Mouse (Mus musculus) Muller cell, postnatal 12 days (primary cell): ENCODE measurements around the gene Noc2l.

Experiments used
- DNase-seq: peaks from one replicate; pipeline ENCODE4 v3.0.0-alpha.2; 2015; ENCODE audit errors: inconsistent ontology term

Gene Noc2l

DNA sequence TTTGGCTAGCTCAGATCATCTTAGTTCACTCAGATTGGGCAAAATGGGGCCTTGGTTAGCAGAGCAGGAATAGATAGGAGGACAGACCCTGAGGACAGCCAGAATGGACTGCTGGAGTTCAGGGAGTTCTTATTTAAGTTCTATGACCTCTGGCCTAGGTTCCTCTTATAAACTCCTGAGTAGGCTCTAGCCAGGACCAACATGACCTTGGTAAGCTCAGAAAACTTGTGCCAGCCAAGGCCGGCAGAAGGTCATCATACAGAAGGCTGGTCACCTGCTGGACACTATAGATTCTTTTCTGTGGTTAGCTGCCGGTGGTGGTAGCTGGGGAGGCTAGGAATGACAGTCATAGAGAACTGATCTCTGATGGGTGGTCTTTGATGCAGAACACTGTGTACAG, 19.6 kb upstream of the Noc2l start:
- DNase-seq: no peak

DNA sequence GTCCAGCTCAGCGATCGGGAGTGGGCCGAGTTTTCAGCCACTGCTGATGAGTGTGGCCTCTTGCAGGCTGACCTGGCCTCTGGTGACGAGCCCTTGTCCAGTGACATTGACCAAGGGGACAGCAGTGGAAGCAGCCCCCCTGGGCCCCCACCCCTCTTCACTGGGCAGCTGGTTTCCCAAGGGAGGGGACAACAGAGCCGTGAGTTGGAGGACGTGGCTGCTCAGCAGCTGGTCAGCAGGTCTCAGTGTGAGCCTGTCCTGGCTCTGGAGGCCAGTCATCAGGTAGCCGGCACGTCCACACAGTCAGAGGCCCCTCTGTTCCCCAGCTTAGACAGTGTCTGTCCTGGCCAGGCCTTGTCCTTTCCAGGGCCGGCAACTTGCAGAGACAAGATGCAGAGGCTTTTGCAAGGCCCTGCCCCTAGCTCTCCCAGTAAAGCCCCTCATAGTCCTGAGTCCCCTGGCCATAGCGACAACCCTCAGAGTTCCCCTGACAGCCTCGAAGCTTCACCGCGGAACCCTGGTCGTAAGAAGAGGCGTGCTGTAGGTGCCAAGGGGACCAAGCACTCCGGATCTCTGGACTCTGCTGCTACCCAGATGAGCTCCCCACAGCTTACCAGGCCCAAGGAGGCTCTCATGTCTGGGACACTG, 18.7 kb upstream of the Noc2l start:
- no peak for DNase-seq

GRCm38 (mm10) chr4:156217838-156218237, 18.0 kb upstream of the Noc2l start:
- no peak for DNase-seq

DNA sequence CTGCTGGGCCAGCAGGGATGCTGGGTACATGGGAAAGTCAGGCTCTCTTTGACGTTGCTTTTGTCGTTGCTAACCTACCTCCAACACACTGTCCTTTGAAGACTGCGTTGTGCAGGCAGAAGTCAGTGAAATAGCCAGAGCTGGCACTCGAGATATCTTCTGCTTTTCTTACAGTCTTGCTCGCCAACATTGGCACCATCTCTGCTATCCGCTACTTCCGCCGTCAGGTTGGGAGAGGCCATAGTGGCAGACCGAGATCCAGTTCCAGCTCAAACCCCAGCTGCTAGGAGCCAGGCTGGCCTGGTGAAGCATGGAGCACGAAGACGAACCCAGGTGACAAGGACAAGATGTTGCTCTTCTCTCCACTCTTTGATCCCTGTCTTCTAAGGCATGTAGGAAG, 15.9 kb upstream of the Noc2l start:
- no peak for DNase-seq

GRCm38 (mm10) chr4:156224276-156224675, 11.5 kb upstream of the Noc2l start:
- DNase-seq: no peak

DNA sequence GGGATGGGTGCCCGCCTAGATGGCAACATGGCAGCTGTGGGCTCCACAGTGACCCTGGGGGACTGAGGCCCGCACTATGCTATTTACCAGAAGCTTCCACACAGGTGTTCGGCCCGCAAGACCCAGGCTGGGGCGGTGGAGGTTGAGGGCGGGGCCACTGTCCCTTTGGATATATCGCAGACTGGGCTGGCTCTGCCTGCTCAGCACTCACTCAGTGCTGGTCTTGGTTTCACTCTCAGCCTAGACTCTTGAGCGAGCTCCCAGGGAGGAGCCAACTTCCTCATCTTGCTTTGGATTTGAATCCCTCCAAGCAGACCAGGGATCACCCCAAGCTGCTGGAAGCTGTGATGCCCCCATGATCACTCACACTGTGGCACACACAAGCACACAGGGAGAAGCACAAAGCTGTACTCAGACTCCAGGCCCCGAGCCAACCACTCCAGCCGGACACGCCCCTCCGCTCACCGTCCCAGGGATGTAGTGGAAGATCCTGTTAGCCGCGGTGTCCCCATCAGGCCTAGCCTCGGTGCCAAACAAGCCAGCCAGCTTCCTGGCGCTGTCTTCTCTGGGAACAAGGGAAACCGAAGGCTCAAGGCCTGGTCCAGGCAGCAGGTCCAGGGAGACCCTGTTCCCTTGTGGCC, 7.9 kb upstream of the Noc2l start:
- DNase-seq: peak; percentile 40

- DNase-seq: peak; percentile 31
Measured at GRCm38 (mm10) chr4:156228393-156229024, 7.3 kb upstream of the Noc2l start.

GRCm38 (mm10) chr4:156234021-156234501, 1.7 kb upstream of the Noc2l start:
- peak; percentile 30 for DNase-seq

DNA sequence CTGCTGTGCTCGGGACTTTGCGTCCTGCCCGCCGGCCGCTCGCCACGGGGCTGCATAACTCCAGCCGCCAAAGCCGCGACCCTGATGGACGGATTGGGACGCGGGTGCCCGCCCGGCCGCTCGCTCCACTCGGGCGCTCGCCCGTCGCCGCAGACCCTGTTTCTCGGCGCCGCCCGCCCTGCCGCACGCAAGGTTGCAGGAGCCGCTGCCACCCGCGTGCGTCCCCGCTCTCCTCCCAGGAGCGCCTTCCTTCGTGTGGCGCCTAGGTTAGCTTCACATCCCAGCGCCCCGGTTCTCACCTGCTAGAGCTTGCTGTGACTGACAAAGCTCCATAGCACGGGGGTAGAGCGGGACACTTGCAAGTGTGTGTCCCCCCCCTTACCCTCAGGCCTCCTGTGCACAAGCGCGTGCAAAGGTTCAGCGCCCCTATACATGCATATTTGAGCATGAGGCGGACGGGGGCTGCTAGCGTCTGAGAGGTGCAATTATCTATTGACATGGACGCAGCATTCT, 1.1 kb upstream of the Noc2l start, which contains the start of gene Plekhn1:
Plekhn1 (minus strand) TSS at position 157 of the 513 bp plus-strand sequence.
- DNase-seq: peak; percentile 80

- no peak for DNase-seq
Measured at GRCm38 (mm10) chr4:156235360-156235770, 445 bp upstream of the Noc2l start.

- peak; percentile 19 for DNase-seq
Measured at GRCm38 (mm10) chr4:156236651-156237447, 1.0 kb downstream of the Noc2l start.

- DNase-seq: no peak
Measured at GRCm38 (mm10) chr4:156249567-156249966, 13.8 kb downstream of the Noc2l start.

DNA sequence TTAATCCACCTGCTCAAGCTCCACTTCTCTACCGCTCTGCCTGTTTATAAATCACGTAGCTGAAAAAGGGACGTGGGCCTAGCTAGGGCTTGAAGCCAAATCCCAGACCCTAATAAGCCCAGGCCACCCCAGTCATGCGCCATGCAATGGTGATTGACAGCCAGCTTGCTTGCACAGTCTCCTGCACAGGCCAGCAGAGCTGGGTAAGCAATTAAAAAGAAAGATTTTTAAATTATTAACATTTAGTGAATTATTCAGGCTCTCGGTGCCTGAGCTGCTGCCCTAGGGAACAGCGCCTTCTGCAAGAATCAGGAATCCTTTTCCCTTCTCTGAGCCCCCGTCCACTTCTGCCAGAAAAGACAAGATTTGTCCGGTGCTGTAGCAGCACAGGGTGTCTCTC, 15.3 kb downstream of the Noc2l start:
- no peak for DNase-seq

- no peak for DNase-seq
Measured at GRCm38 (mm10) chr4:156252140-156252539, 16.3 kb downstream of the Noc2l start.

DNA sequence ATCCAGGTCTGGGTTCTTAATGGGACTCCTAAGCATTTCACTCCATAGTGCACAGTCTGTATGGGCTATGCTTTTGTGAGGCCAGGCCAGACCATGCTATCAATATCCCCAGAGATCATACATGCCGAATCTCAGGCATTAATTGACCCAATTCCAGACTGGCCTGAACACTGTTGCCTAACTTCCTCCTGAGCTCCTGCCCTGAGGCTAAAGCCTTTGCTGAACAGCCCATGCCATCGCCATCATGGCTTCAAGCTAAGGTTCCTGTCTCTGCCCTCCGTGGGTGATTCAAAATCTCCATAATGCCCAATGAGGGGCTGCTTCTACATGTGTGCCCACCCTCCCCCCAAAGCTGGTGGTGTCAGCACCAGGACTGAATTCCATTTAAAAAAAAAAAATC, 16.8 kb downstream of the Noc2l start:
- no peak for DNase-seq

- no peak for DNase-seq
Measured at GRCm38 (mm10) chr4:156253043-156253442, 17.2 kb downstream of the Noc2l start.

GRCm38 (mm10) chr4:156254361-156255077, 18.7 kb downstream of the Noc2l start:
- no peak for DNase-seq

GRCm38 (mm10) chr4:156255078-156255839, 19.4 kb downstream of the Noc2l start, which contains the start of gene Samd11:
Samd11 (minus strand) TSS chr4:156255657.
- no peak for DNase-seq
